Mouse (Mus musculus) forebrain, postnatal 0 days (tissue): ENCODE measurements around the gene Cp. TPM values are rescaled to one million over a fixed set of nuclear protein-coding genes. Genes with fewer than 3 reads are reported as not detected.

Experiments
- ATAC-seq: fragments of 200-750 bp; cut with Nextera tagmentation; 2 replicates; pipeline ENCODE4 v1.8.0; 2017; ENCODE audit warnings: mild to moderate bottlenecking, moderate library complexity
- DNase-seq: peaks from one replicate; pipeline ENCODE4 v3.0.0-alpha.2; 2015
- H3K27ac ChIP-seq: fragments of 300-500 bp; sonication (generic); 2 replicates; pipeline ENCODE4 v1.5.1; 2014; ENCODE audit warnings: low read depth, mild to moderate bottlenecking, antibody characterized with exemption, low read length, moderate library complexity, mixed read lengths
- H3K27me3 ChIP-seq: fragments of 300-500 bp; sonication (generic); 2 replicates; pipeline ENCODE4 v1.6.1; 2014; ENCODE audit warnings: mild to moderate bottlenecking, low read length, mixed read lengths; ENCODE audit not compliant: insufficient read depth
- H3K36me3 ChIP-seq: fragments of 300-500 bp; sonication (generic); 2 replicates; pipeline ENCODE4 v1.6.1; 2014; ENCODE audit warnings: mild to moderate bottlenecking, moderate library complexity; ENCODE audit not compliant: insufficient read depth
- H3K4me1 ChIP-seq: fragments of 300-500 bp; sonication (generic); 2 replicates; pipeline ENCODE4 v1.6.1; 2014; ENCODE audit warnings: antibody characterized with exemption; ENCODE audit not compliant: insufficient read depth
- H3K4me2 ChIP-seq: fragments of 300-500 bp; sonication (generic); 2 replicates; pipeline ENCODE4 v1.6.1; 2014; ENCODE audit warnings: low read depth, mild to moderate bottlenecking, moderate library complexity
- H3K4me3 ChIP-seq: fragments of 300-500 bp; sonication (generic); 2 replicates; pipeline ENCODE4 v1.5.1; 2014; ENCODE audit warnings: low read depth, low read length, mixed read lengths
- H3K9ac ChIP-seq: fragments of 300-500 bp; sonication (generic); 2 replicates; pipeline ENCODE4 v1.6.1; 2014; ENCODE audit warnings: mild to moderate bottlenecking
- H3K9me3 ChIP-seq: fragments of 300-500 bp; sonication (generic); 2 replicates; pipeline ENCODE4 v1.6.1; 2016; ENCODE audit warnings: low read length
- CTCF ChIP-seq: sonication (generic); IDR thresholded peaks from 2 replicates; pipeline ENCODE4 v1.5.1; 2016; ENCODE audit warnings: antibody characterized with exemption, control low read depth, low read depth
- WGBS: fragments of 180-500 bp; shearing (Covaris S2); extraction: QIAGEN DNeasy Blood & Tissue Kit; methylation state at CpG from one replicate; pipeline ENCODE4 v1.1.7; 2014; 5-methylcytosine and 5-hydroxymethylcytosine counted together
- polyA plus RNA-seq: library from polyadenylated mRNA; unstranded; fragments of >200 nt; fragmentation: Nextera tagmentation; extraction: Ambion mirVana; gene quantifications from 2 replicates; pipeline ENCODE4 v1.2.1, GENCODE M21; 2015
- total RNA-seq: library from RNA; depleted of rRNA; stranded (reverse); fragments of >200 nt; gene quantifications from 2 replicates; pipeline ENCODE4 v1.2.3, GENCODE M21; 2014

Cp gene
- total and polyA plus RNA-seq, 2 experiments from 2014 or later, result 8.4 to 18.5 TPM

- no peak for TF ChIP-seq CTCF
- WGBS, result 88% methylated on average over 2 of the region's 2 CpGs
- Histone ChIP-seq H3K27me3 (no peaks in the 10 kb centered on the region), H3K9me3 (no peaks in the 10 kb centered on the region), H3K4me2 (no peak overlapping the region), H3K4me3 (no peak overlapping the region), H3K36me3 (no peaks in the 10 kb centered on the region), H3K9ac (no peak overlapping the region), H3K4me1 (no peaks in the 10 kb centered on the region), H3K27ac (no peak overlapping the region)
- ATAC-seq, result no peak
- no peak for DNase-seq
Observed at GRCm38 (mm10) chr3:19981156-19981555, 24.3 kb downstream of the Cp start.

GRCm38 (mm10) chr3:19982846-19983245 lies 26.0 kb downstream of the Cp start:
- Histone ChIP-seq H3K9me3 (no peaks in the 10 kb centered on the region), H3K4me1 (no peaks in the 10 kb centered on the region), H3K4me2 (no peak overlapping the region), H3K27ac (no peak overlapping the region), H3K27me3 (no peaks in the 10 kb centered on the region), H3K4me3 (no peak overlapping the region), H3K9ac (no peak overlapping the region), H3K36me3 (no peaks in the 10 kb centered on the region)
- DNase-seq, result no peak
- ATAC-seq, result no peak
- TF ChIP-seq CTCF, result no peak

GRCm38 (mm10) chr3:19986123-19986522 lies 29.3 kb downstream of the Cp start:
- TF ChIP-seq CTCF, result no peak
- no peak for DNase-seq
- no peaks in the 10 kb centered on the region for H3K27me3 ChIP-seq

GRCm38 (mm10) chr3:19990031-19990430 lies 33.2 kb downstream of the Cp start:
- Histone ChIP-seq H3K27ac (no peak overlapping the region), H3K9ac (no peak overlapping the region), H3K4me3 (no peak overlapping the region), H3K4me2 (no peak overlapping the region), H3K27me3 (no peaks in the 10 kb centered on the region), H3K36me3 (0 out of 2 replicates have a peak, but pooled peaks cover 4% of the 10 kb centered on the region), H3K9me3 (no peaks in the 10 kb centered on the region), H3K4me1 (no peaks in the 10 kb centered on the region)
- DNase-seq (no peak), ATAC-seq (no peak)
- no peak for TF ChIP-seq CTCF
- 87% methylated on average over 3 of the region's 3 CpGs for WGBS

More at GRCm38 (mm10) chr3:19986123-19986522, 29.3 kb downstream of the Cp start:
- Histone ChIP-seq H3K4me3 (no peak overlapping the region), H3K4me1 (no peaks in the 10 kb centered on the region), H3K9me3 (no peaks in the 10 kb centered on the region), H3K36me3 (no peaks in the 10 kb centered on the region), H3K27ac (no peak overlapping the region), H3K4me2 (no peak overlapping the region), H3K9ac (no peak overlapping the region)
- ATAC-seq, result no peak
- 14% methylated on average over 3 of the region's 3 CpGs for WGBS

GRCm38 (mm10) chr3:19992388-19992787 lies 35.5 kb downstream of the Cp start:
- DNase-seq (no peak), ATAC-seq (no peak)
- Histone ChIP-seq H3K4me2 (no peak overlapping the region), H3K9me3 (no peaks in the 10 kb centered on the region), H3K9ac (no peak overlapping the region), H3K27ac (no peak overlapping the region), H3K27me3 (no peaks in the 10 kb centered on the region), H3K4me1 (no peaks in the 10 kb centered on the region), H3K4me3 (no peak overlapping the region), H3K36me3 (0 out of 2 replicates have a peak, but pooled peaks cover 4% of the 10 kb centered on the region)
- WGBS, result 43% methylated on average over 4 of the region's 4 CpGs
- no peak for TF ChIP-seq CTCF

- H3K36me3 ChIP-seq, result peaks cover 22% of the 10 kb centered on the region
- no peak overlapping the region for H3K9ac ChIP-seq
- no peaks in the 10 kb centered on the region for H3K27me3 ChIP-seq
- ATAC-seq (peak; percentile 27; the same call in 1 of the 2 replicates), DNase-seq (no peak)
- H3K4me2 ChIP-seq, result no peak overlapping the region
- H3K4me1 ChIP-seq, result no peaks in the 10 kb centered on the region
- no peaks in the 10 kb centered on the region for H3K9me3 ChIP-seq
- no peak for TF ChIP-seq CTCF
- H3K27ac ChIP-seq, result no peak overlapping the region
- H3K4me3 ChIP-seq, result no peak overlapping the region
- 77% methylated on average over 2 of the region's 2 CpGs for WGBS
Observed at GRCm38 (mm10) chr3:19999551-19999950, 42.7 kb downstream of the Cp start.

- ATAC-seq (no peak; the same call in 1 of the 2 replicates), DNase-seq (no peak)
- Histone ChIP-seq H3K27ac (no peak overlapping the region), H3K4me3 (no peak overlapping the region), H3K4me1 (no peaks in the 10 kb centered on the region), H3K4me2 (no peak overlapping the region), H3K27me3 (no peaks in the 10 kb centered on the region), H3K9ac (no peak overlapping the region), H3K36me3 (peaks cover 18% of the 10 kb centered on the region), H3K9me3 (no peaks in the 10 kb centered on the region)
- no peak for TF ChIP-seq CTCF
- 50% methylated on average over 4 of the region's 4 CpGs for WGBS
Observed at GRCm38 (mm10) chr3:20000806-20001205, 44.0 kb downstream of the Cp start.
